Mouse (Mus musculus): ENCODE results near the gene Rsph14.

The Rsph14 gene

GRCm38 (mm10) chr10:74933548-74934190, 98.7 kb downstream of the Rsph14 start:
- no peak for DNase-seq (ENCODE audit: low read depth)

GRCm38 (mm10) chr10:74932487-74932886, 99.9 kb downstream of the Rsph14 start:
- DNase-seq (ENCODE audit: low read depth) = no peak

- no peak for DNase-seq (ENCODE audit: low read depth)
Observed at GRCm38 (mm10) chr10:74931631-74932030, 100.8 kb downstream of the Rsph14 start.

- no peak for DNase-seq (ENCODE audit: low read depth)
Observed at GRCm38 (mm10) chr10:74930541-74930940, 101.8 kb downstream of the Rsph14 start.

GRCm38 (mm10) chr10:74929578-74929977, 102.8 kb downstream of the Rsph14 start:
- DNase-seq (ENCODE audit: low read depth) = peak; percentile 48

GRCm38 (mm10) chr10:74928276-74928675, 104.1 kb downstream of the Rsph14 start:
- DNase-seq (ENCODE audit: low read depth) = no peak

- DNase-seq (ENCODE audit: low read depth) = peak; percentile 62
Observed at GRCm38 (mm10) chr10:74925324-74925723, 107.1 kb downstream of the Rsph14 start.

GRCm38 (mm10) chr10:74924274-74924673, 108.1 kb downstream of the Rsph14 start:
- no peak for DNase-seq (ENCODE audit: low read depth)

GRCm38 (mm10) chr10:74922763-74923162, 109.6 kb downstream of the Rsph14 start:
- DNase-seq (ENCODE audit: low read depth) = peak; percentile 54

- no peak for DNase-seq (ENCODE audit: low read depth)
Observed at GRCm38 (mm10) chr10:74921614-74922013, 110.8 kb downstream of the Rsph14 start.

- DNase-seq (ENCODE audit: low read depth) = peak; percentile 81
Observed at GRCm38 (mm10) chr10:74920853-74921567, 111.4 kb downstream of the Rsph14 start.

- DNase-seq (ENCODE audit: low read depth) = peak; percentile 62
Observed at GRCm38 (mm10) chr10:74919277-74919676, 113.1 kb downstream of the Rsph14 start.

GRCm38 (mm10) chr10:74908431-74908830, 124.0 kb downstream of the Rsph14 start:
- no peak for DNase-seq (ENCODE audit: low read depth)

Measured in induced T-regulatory cell, adult 2 months (primary cell).